Mouse (Mus musculus): ENCODE measurements around the gene Eif5b.
"Not testable (repeated sequence)": the region's sequence is repeated elsewhere in the genome, so short reads cannot be mapped to it uniquely, and the experiment has no call there.

Gene Eif5b

GRCm38 (mm10) chr1:37997867-37998266 is at the start of gene Eif5b, which contains the start of gene Txndc9:
TSS of gene Eif5b (plus strand) at chr1:37998010.
TSS of gene Txndc9 (minus strand) at chr1:37997893.
- DNase-seq (ENCODE audit: low read depth, low spot score): peak; percentile 89

- no peak for DNase-seq (ENCODE audit: low read depth, low spot score)
These were observed 48.9 kb upstream of the Eif5b start for GRCm38 (mm10) chr1:37948906-37949305.

- DNase-seq (ENCODE audit: low read depth, low spot score): no peak
These were observed 43.0 kb upstream of the Eif5b start for GRCm38 (mm10) chr1:37954786-37955185.

GRCm38 (mm10) chr1:37955251-37955650 is 42.6 kb upstream of the Eif5b start:
- DNase-seq (ENCODE audit: low read depth, low spot score): no peak

GRCm38 (mm10) chr1:37956690-37957431 is 40.9 kb upstream of the Eif5b start:
- DNase-seq (ENCODE audit: low read depth, low spot score): no peak

- no peak for DNase-seq (ENCODE audit: low read depth, low spot score)
These were observed 40.2 kb upstream of the Eif5b start, which contains the start of gene Lyg1 for GRCm38 (mm10) chr1:37957659-37958058. TSS of gene Lyg1 (minus strand) at chr1:37957759.

- DNase-seq (ENCODE audit: low read depth, low spot score): no peak
These were observed 39.3 kb upstream of the Eif5b start for GRCm38 (mm10) chr1:37958516-37958915.

GRCm38 (mm10) chr1:37959486-37959885 is 38.3 kb upstream of the Eif5b start:
- no peak for DNase-seq (ENCODE audit: low read depth, low spot score)

GRCm38 (mm10) chr1:37965571-37965970 is 32.2 kb upstream of the Eif5b start:
- no peak for DNase-seq (ENCODE audit: low read depth, low spot score)

- no peak for DNase-seq (ENCODE audit: low read depth, low spot score)
These were observed 29.1 kb upstream of the Eif5b start for GRCm38 (mm10) chr1:37968746-37969145.

GRCm38 (mm10) chr1:37971520-37971919 is 26.3 kb upstream of the Eif5b start:
- no peak for DNase-seq (ENCODE audit: low read depth, low spot score)

GRCm38 (mm10) chr1:37976666-37977065 is 21.1 kb upstream of the Eif5b start:
- not testable (repeated sequence) for DNase-seq (ENCODE audit: low read depth, low spot score)

GRCm38 (mm10) chr1:37977303-37977702 is 20.5 kb upstream of the Eif5b start:
- DNase-seq (ENCODE audit: low read depth, low spot score): no peak

- no peak for DNase-seq (ENCODE audit: low read depth, low spot score)
These were observed 13.5 kb upstream of the Eif5b start for GRCm38 (mm10) chr1:37984326-37984725.

GRCm38 (mm10) chr1:37985764-37986323 is 12.0 kb upstream of the Eif5b start:
- DNase-seq (ENCODE audit: low read depth, low spot score): no peak

GRCm38 (mm10) chr1:37987856-37988255 is 10.0 kb upstream of the Eif5b start:
- DNase-seq (ENCODE audit: low read depth, low spot score): no peak

GRCm38 (mm10) chr1:37996226-37996625 is 1.6 kb upstream of the Eif5b start:
- DNase-seq (ENCODE audit: low read depth, low spot score): no peak

GRCm38 (mm10) chr1:37996877-37997484 is 829 bp upstream of the Eif5b start:
- peak; percentile 96 for DNase-seq (ENCODE audit: low read depth, low spot score)

- no peak for DNase-seq (ENCODE audit: low read depth, low spot score)
These were observed 775 bp downstream of the Eif5b start for GRCm38 (mm10) chr1:37998371-37999199.

- DNase-seq (ENCODE audit: low read depth, low spot score): no peak
These were observed 1.7 kb downstream of the Eif5b start for GRCm38 (mm10) chr1:37999552-37999951.

GRCm38 (mm10) chr1:38000844-38001243 is 3.0 kb downstream of the Eif5b start:
- DNase-seq (ENCODE audit: low read depth, low spot score): no peak

GRCm38 (mm10) chr1:38001956-38002355 is 4.1 kb downstream of the Eif5b start:
- DNase-seq (ENCODE audit: low read depth, low spot score): no peak
